Mouse (Mus musculus) midbrain, embryonic 13.5 days (tissue): Measurements from ENCODE around the gene Alpi. TPM values are rescaled to one million over a fixed set of nuclear protein-coding genes. Genes with fewer than 3 reads are reported as not detected.

Source experiments
- ATAC-seq: fragments of 200-750 bp; cut with Nextera tagmentation; 2 replicates; pipeline ENCODE4 v1.8.0; 2017; ENCODE audit warnings: mild to moderate bottlenecking, moderate TSS enrichment, moderate library complexity
- H3K27ac ChIP-seq: fragments of 300-500 bp; sonication (generic); 2 replicates; pipeline ENCODE4 v1.5.1; 2015; ENCODE audit warnings: inconsistent platforms, mild to moderate bottlenecking, moderate library complexity
- H3K27me3 ChIP-seq: fragments of 300-500 bp; sonication (generic); 2 replicates; pipeline ENCODE4 v1.6.1; 2015; ENCODE audit warnings: mild to moderate bottlenecking, inconsistent platforms
- H3K36me3 ChIP-seq: fragments of 300-500 bp; sonication (generic); 2 replicates; pipeline ENCODE4 v1.6.1; 2015; ENCODE audit warnings: mild to moderate bottlenecking, inconsistent platforms
- H3K4me1 ChIP-seq: fragments of 300-500 bp; sonication (generic); replicated peaks from 2 replicates; pipeline ENCODE4 v1.6.1; 2015; ENCODE audit warnings: inconsistent platforms
- H3K4me2 ChIP-seq: fragments of 300-500 bp; sonication (generic); replicated peaks from 2 replicates; pipeline ENCODE4 v1.6.1; 2015; ENCODE audit warnings: moderate library complexity, mild to moderate bottlenecking, inconsistent platforms
- H3K4me3 ChIP-seq: fragments of 300-500 bp; sonication (generic); replicated peaks from 2 replicates; pipeline ENCODE4 v1.5.1; 2015; ENCODE audit warnings: mild to moderate bottlenecking, inconsistent platforms
- H3K9ac ChIP-seq: fragments of 300-500 bp; sonication (generic); replicated peaks from 2 replicates; pipeline ENCODE4 v1.6.1; 2015; ENCODE audit warnings: mild to moderate bottlenecking, inconsistent platforms
- H3K9me3 ChIP-seq: fragments of 300-500 bp; sonication (generic); 2 replicates; pipeline ENCODE4 v1.6.1; 2016; ENCODE audit warnings: mild to moderate bottlenecking, inconsistent platforms
- WGBS: fragments of 180-500 bp; shearing (Covaris S2); methylation state at CpG from one replicate; pipeline ENCODE4 v1.1.7; 2015; 5-methylcytosine and 5-hydroxymethylcytosine counted together
- polyA plus RNA-seq: library from polyadenylated mRNA; unstranded; fragments of >200 nt; fragmentation: Nextera tagmentation; extraction: Ambion mirVana; gene quantifications from 2 replicates; pipeline ENCODE4 v1.2.1, GENCODE M21; 2015

The Alpi gene
- polyA plus RNA-seq, 1 experiment from 2014 or later: not detected

- Histone ChIP-seq H3K27ac (no peak overlapping the region), H3K9me3 (no peaks in the 10 kb centered on the region), H3K4me3 (no peak overlapping the region), H3K27me3 (no peaks in the 10 kb centered on the region), H3K4me2 (no peak overlapping the region), H3K4me1 (no peaks in the 10 kb centered on the region), H3K9ac (no peak overlapping the region), H3K36me3 (peaks cover 8% of the 10 kb centered on the region; the same call in 1 of the 2 replicates)
- WGBS: 82% methylated on average over 4 of the region's 4 CpGs
- no peak for ATAC-seq
These were observed 44.3 kb downstream of the Alpi start for GRCm38 (mm10) chr1:87057075-87057474.

- 77% methylated on average over 4 of the region's 4 CpGs for WGBS
- no peaks in the 10 kb centered on the region for H3K9me3 ChIP-seq
- H3K36me3 ChIP-seq: peaks cover 33% of the 10 kb centered on the region
- H3K4me1 ChIP-seq: peaks cover 14% of the 10 kb centered on the region
- H3K27me3 ChIP-seq: no peaks in the 10 kb centered on the region
- no peak overlapping the region for H3K27ac ChIP-seq
- no peak for ATAC-seq
- H3K9ac ChIP-seq: no peak overlapping the region
- H3K4me2 ChIP-seq: no peak overlapping the region
- no peak overlapping the region for H3K4me3 ChIP-seq
These were observed 50.0 kb downstream of the Alpi start for GRCm38 (mm10) chr1:87051369-87051768.

GRCm38 (mm10) chr1:87050700-87051099, 50.7 kb downstream of the Alpi start:
- H3K9ac ChIP-seq: no peak overlapping the region
- H3K4me2 ChIP-seq: no peak overlapping the region
- peak overlapping the region; percentile 30; the same call in 1 of the 2 replicates for H3K27ac ChIP-seq
- H3K27me3 ChIP-seq: no peaks in the 10 kb centered on the region
- 75% methylated on average over 1 of the region's 1 CpGs for WGBS
- no peaks in the 10 kb centered on the region for H3K9me3 ChIP-seq
- peaks cover 35% of the 10 kb centered on the region for H3K36me3 ChIP-seq
- no peak overlapping the region for H3K4me3 ChIP-seq
- peaks cover 14% of the 10 kb centered on the region for H3K4me1 ChIP-seq
- ATAC-seq: no peak

- H3K27ac ChIP-seq: 0 out of 2 replicates have a peak overlapping the region, but pooled peaks have one; percentile 30
- H3K9ac ChIP-seq: no peak overlapping the region
- H3K4me3 ChIP-seq: no peak overlapping the region
- H3K4me1 ChIP-seq: peaks cover 14% of the 10 kb centered on the region
- no peak overlapping the region for H3K4me2 ChIP-seq
- no peaks in the 10 kb centered on the region for H3K9me3 ChIP-seq
- peak; percentile 73 for ATAC-seq
- WGBS: 50% methylated on average over 3 of the region's 3 CpGs
- H3K36me3 ChIP-seq: peaks cover 40% of the 10 kb centered on the region
- no peaks in the 10 kb centered on the region for H3K27me3 ChIP-seq
These were observed 51.3 kb downstream of the Alpi start for GRCm38 (mm10) chr1:87050072-87050471.

Other genes starting within 250 kb of the Alpi start
- not detected in 2 replicates for gene Alppl2, start 11.7 kb downstream of the Alpi start, polyA plus RNA-seq
- gene Akp3, start 23.4 kb upstream of the Alpi start, polyA plus RNA-seq: not detected in 2 replicates
- gene Ecel1, start 54.9 kb upstream of the Alpi start, polyA plus RNA-seq: 12.8 and 15.0 TPM in 2 replicates
- 0.12 TPM in 1 of 2 replicates, not detected in the other for gene Prss56, start 81.7 kb upstream of the Alpi start, polyA plus RNA-seq
- gene Chrnd, start 89.0 kb upstream of the Alpi start, polyA plus RNA-seq: not detected in 2 replicates
- not detected in 2 replicates for gene Chrng, start 103.1 kb upstream of the Alpi start, polyA plus RNA-seq
- 110 TPM in 2 replicates for gene Eif4e2, start 112.3 kb upstream of the Alpi start, polyA plus RNA-seq
- 0.51 and 1.0 TPM in 2 replicates for gene Efhd1, start 162.8 kb upstream of the Alpi start, polyA plus RNA-seq
- 70.6 and 74.5 TPM in 2 replicates for gene Gigyf2, start 225.4 kb upstream of the Alpi start, polyA plus RNA-seq